Mouse (Mus musculus): ENCODE results near the gene Phf12. TPM values are rescaled to one million over a fixed set of nuclear protein-coding genes. Genes with fewer than 3 reads are reported as not detected.

Gene Phf12
- polyA plus RNA-seq, 1 experiment, result 58.2 TPM

DNA sequence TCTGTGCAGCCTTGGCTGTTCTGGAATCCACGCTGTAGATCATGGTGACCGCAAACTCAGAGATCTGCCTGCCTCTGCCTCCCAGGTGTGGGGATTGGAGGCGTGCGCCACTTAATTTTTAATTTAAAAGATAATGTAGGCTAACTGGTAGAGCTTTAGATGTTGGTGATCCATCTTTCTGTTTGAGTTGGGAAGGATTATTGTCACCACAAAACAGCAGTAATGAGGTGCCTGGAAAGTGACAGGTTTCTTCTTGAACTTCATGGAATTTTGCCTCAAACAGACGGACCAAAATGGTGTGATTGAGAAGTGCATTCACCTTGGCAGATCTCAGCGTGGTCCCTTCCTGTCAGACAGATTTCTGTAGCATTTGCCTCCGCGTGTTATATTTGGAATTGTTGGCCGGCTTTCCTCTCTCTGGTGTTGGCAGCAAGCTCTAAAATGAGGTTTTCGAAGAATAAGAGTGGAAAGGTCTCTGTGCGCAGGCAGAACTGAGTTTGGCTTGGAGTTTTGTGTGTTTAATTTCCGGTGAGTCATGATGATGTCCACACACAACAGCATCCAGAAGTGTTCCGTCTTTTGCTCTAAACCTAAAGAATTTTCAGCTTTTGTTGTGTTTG lies 6.6 kb downstream of the Phf12 start:
- H3K4me1 ChIP-seq (ENCODE audit: control insufficient read depth, insufficient read depth, low read length), result no peaks in the 10 kb centered on the region
- no peak overlapping the region for H3K9ac ChIP-seq (ENCODE audit: low read depth, poor library complexity, severe bottlenecking)
- H3K27ac ChIP-seq (ENCODE audit: insufficient read depth, low read length), result no peak overlapping the region
- H3K36me3 ChIP-seq (ENCODE audit: control insufficient read depth, insufficient read depth, low read length, poor library complexity, severe bottlenecking), result peaks cover 44% of the 10 kb centered on the region
- H3K27me3 ChIP-seq (ENCODE audit: control insufficient read depth, insufficient read depth, low read length, poor library complexity, severe bottlenecking), result no peaks in the 10 kb centered on the region
- no peak overlapping the region for H3K4me3 ChIP-seq (ENCODE audit: low read depth, low read length)
- TF ChIP-seq EP300 (IDR thresholded peaks at IDR 0.05; ENCODE audit: insufficient read depth, low read depth, low read length), result no peak
- no peaks in the 10 kb centered on the region for H3K9me3 ChIP-seq (replicated peaks; ENCODE audit: control insufficient read depth, insufficient read depth, low read length, poor library complexity, severe bottlenecking)

DNA sequence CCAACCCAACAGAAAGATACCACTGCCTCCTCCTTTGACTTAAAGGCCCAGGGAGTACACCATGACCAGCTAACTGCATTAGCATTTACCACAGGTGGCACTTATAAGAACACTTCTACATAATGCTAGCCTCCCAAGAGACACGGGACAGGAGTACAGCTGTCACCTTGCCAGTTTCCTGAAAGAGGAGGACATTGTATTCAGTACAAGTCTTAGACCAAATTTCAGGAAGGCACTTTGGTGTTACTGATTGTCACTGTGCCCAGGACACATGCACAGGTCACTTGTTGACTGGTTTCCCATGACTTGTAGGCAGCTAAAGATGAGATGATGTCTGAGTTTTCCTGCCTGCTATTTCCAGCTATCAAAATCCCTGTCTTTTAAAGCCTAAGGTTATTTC lies 13.0 kb downstream of the Phf12 start:
- H3K27me3 ChIP-seq (ENCODE audit: control insufficient read depth, insufficient read depth, low read length, poor library complexity, severe bottlenecking), result no peaks in the 10 kb centered on the region
- no peak overlapping the region for H3K27ac ChIP-seq (ENCODE audit: insufficient read depth, low read length)
- peaks cover 30% of the 10 kb centered on the region for H3K36me3 ChIP-seq (ENCODE audit: control insufficient read depth, insufficient read depth, low read length, poor library complexity, severe bottlenecking)
- no peaks in the 10 kb centered on the region for H3K9me3 ChIP-seq (replicated peaks; ENCODE audit: control insufficient read depth, insufficient read depth, low read length, poor library complexity, severe bottlenecking)
- H3K9ac ChIP-seq (ENCODE audit: low read depth, poor library complexity, severe bottlenecking), result no peak overlapping the region
- TF ChIP-seq POLR2A (IDR thresholded peaks at IDR 0.05; ENCODE audit: insufficient read depth, low read length) (no peak), EP300 (IDR thresholded peaks at IDR 0.05; ENCODE audit: insufficient read depth, low read depth, low read length) (no peak), CTCF (IDR thresholded peaks at IDR 0.05; ENCODE audit: low read depth, low read length) (no peak)
- no peak overlapping the region for H3K4me3 ChIP-seq (ENCODE audit: low read depth, low read length)
- H3K4me1 ChIP-seq (ENCODE audit: control insufficient read depth, insufficient read depth, low read length), result no peaks in the 10 kb centered on the region

DNA sequence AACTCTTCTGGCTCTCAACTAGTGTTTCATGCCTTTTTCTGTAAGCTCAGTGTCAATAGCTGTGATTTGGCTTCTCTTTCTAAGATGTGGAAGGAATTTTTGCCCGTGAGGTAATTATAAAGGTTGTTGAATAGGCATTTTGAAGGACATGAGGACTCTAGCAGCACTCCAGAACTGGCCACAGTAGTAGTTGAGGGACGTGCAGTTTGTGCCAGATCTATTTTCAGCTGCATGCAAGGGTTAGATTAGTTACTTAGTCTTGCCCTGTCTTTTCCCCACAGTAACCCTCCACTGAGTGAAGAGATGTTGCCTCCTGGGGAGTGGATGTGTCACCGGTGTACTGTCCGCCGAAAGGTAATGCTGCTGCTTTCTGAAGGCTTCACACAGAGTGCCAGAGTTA lies 23.9 kb downstream of the Phf12 start:
- H3K27me3 ChIP-seq (ENCODE audit: control insufficient read depth, insufficient read depth, low read length, poor library complexity, severe bottlenecking), result no peaks in the 10 kb centered on the region
- peaks cover 56% of the 10 kb centered on the region for H3K36me3 ChIP-seq (ENCODE audit: control insufficient read depth, insufficient read depth, low read length, poor library complexity, severe bottlenecking)
- no peaks in the 10 kb centered on the region for H3K4me1 ChIP-seq (ENCODE audit: control insufficient read depth, insufficient read depth, low read length)
- H3K9ac ChIP-seq (ENCODE audit: low read depth, poor library complexity, severe bottlenecking), result no peak overlapping the region
- H3K27ac ChIP-seq (ENCODE audit: insufficient read depth, low read length), result no peak overlapping the region
- no peak for TF ChIP-seq POLR2A (IDR thresholded peaks at IDR 0.05; ENCODE audit: insufficient read depth, low read length)
- TF ChIP-seq CTCF (IDR thresholded peaks at IDR 0.05; ENCODE audit: low read depth, low read length), result no peak
- no peak for TF ChIP-seq EP300 (IDR thresholded peaks at IDR 0.05; ENCODE audit: insufficient read depth, low read depth, low read length)
- H3K9me3 ChIP-seq (replicated peaks; ENCODE audit: control insufficient read depth, insufficient read depth, low read length, poor library complexity, severe bottlenecking), result no peaks in the 10 kb centered on the region
- no peak overlapping the region for H3K4me3 ChIP-seq (ENCODE audit: low read depth, low read length)

DNA sequence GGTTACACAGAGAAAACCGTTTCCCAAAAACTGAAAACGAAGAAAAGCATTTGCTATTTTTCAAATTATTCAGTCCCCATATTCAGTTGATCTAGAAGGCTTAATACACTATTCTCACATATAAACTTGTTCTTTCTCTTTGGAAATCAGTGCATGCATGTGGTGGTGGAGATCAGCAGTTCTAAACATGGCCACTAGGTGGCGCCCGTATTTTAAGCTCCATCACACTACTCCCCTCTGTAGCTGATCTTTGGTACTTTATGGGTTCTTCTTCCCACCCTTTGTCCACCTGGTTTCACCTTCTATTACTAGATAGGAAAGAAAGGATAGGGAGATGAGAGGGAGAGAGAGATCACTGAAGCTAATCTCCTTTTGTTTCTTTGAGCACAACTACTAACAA lies 37.1 kb downstream of the Phf12 start:
- Histone ChIP-seq H3K27ac (ENCODE audit: insufficient read depth, low read length) (no peak overlapping the region), H3K4me1 (ENCODE audit: control insufficient read depth, insufficient read depth, low read length) (no peaks in the 10 kb centered on the region), H3K9ac (ENCODE audit: low read depth, poor library complexity, severe bottlenecking) (no peak overlapping the region), H3K36me3 (ENCODE audit: control insufficient read depth, insufficient read depth, low read length, poor library complexity, severe bottlenecking) (peaks cover 84% of the 10 kb centered on the region), H3K4me3 (ENCODE audit: low read depth, low read length) (no peak overlapping the region), H3K27me3 (ENCODE audit: control insufficient read depth, insufficient read depth, low read length, poor library complexity, severe bottlenecking) (no peaks in the 10 kb centered on the region), H3K9me3 (replicated peaks; ENCODE audit: control insufficient read depth, insufficient read depth, low read length, poor library complexity, severe bottlenecking) (no peaks in the 10 kb centered on the region)
- peak; percentile 32 for TF ChIP-seq CTCF (IDR thresholded peaks at IDR 0.05; ENCODE audit: low read depth, low read length)
- no peak for TF ChIP-seq POLR2A (IDR thresholded peaks at IDR 0.05; ENCODE audit: insufficient read depth, low read length)

DNA sequence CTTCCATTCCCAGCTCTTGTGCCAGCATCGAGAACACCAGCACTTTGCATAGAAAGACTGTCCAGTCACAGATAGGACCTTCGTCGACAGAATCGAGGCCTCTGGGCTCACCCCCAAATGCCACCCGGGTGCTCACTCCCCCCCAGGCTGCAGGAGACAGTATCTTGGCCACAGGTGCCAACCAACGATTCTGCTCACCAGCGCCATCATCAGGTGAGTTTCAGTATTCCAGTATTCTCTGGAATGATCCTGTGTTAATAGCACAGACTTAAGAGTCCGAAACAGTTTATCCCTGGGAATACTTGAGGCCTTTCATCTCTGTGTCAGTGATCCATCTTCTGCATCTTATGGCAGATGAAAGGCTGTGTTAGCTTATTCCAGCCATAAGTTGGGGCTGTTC lies 41.1 kb downstream of the Phf12 start:
- TF ChIP-seq CTCF (IDR thresholded peaks at IDR 0.05; ENCODE audit: low read depth, low read length), result peak; percentile 37
- TF ChIP-seq EP300 (IDR thresholded peaks at IDR 0.05; ENCODE audit: insufficient read depth, low read depth, low read length), result no peak

DNA sequence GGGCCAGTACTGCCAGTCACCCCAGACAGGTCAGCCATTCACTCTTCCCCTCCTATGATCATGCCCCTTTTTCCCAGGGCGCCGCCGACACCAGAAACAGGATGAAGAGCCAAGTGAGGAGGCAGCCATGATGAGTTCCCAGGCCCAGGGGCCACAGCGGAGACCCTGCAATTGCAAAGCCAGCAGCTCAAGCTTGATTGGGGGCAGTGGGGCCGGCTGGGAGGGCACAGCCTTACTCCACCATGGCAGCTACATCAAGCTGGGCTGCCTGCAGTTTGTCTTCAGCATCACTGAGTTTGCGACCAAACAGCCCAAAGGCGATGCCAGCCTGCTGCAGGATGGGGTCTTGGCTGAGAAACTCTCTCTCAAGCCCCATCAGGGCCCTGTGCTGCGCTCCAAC lies 46.7 kb downstream of the Phf12 start:
- Histone ChIP-seq H3K9me3 (replicated peaks; ENCODE audit: control insufficient read depth, insufficient read depth, low read length, poor library complexity, severe bottlenecking) (no peaks in the 10 kb centered on the region), H3K4me3 (ENCODE audit: low read depth, low read length) (no peak overlapping the region), H3K36me3 (ENCODE audit: control insufficient read depth, insufficient read depth, low read length, poor library complexity, severe bottlenecking) (peaks cover 23% of the 10 kb centered on the region), H3K27me3 (ENCODE audit: control insufficient read depth, insufficient read depth, low read length, poor library complexity, severe bottlenecking) (no peaks in the 10 kb centered on the region), H3K4me1 (ENCODE audit: control insufficient read depth, insufficient read depth, low read length) (no peaks in the 10 kb centered on the region), H3K27ac (ENCODE audit: insufficient read depth, low read length) (no peak overlapping the region), H3K9ac (ENCODE audit: low read depth, poor library complexity, severe bottlenecking) (no peak overlapping the region)
- TF ChIP-seq EP300 (IDR thresholded peaks at IDR 0.05; ENCODE audit: insufficient read depth, low read depth, low read length), result no peak
- TF ChIP-seq CTCF (IDR thresholded peaks at IDR 0.05; ENCODE audit: low read depth, low read length), result no peak
- TF ChIP-seq POLR2A (IDR thresholded peaks at IDR 0.05; ENCODE audit: insufficient read depth, low read length), result no peak

More for the DNA sequence above, 41.1 kb downstream of the Phf12 start:
- H3K4me1 ChIP-seq (ENCODE audit: control insufficient read depth, insufficient read depth, low read length), result no peaks in the 10 kb centered on the region
- H3K9me3 ChIP-seq (replicated peaks; ENCODE audit: control insufficient read depth, insufficient read depth, low read length, poor library complexity, severe bottlenecking), result no peaks in the 10 kb centered on the region
- H3K27me3 ChIP-seq (ENCODE audit: control insufficient read depth, insufficient read depth, low read length, poor library complexity, severe bottlenecking), result no peaks in the 10 kb centered on the region
- H3K27ac ChIP-seq (ENCODE audit: insufficient read depth, low read length), result no peak overlapping the region
- H3K9ac ChIP-seq (ENCODE audit: low read depth, poor library complexity, severe bottlenecking), result no peak overlapping the region
- no peak overlapping the region for H3K4me3 ChIP-seq (ENCODE audit: low read depth, low read length)
- H3K36me3 ChIP-seq (ENCODE audit: control insufficient read depth, insufficient read depth, low read length, poor library complexity, severe bottlenecking), result peaks cover 64% of the 10 kb centered on the region
